Mouse (Mus musculus): ENCODE results near the gene Snta1. TPM values are rescaled to one million over a fixed set of nuclear protein-coding genes. Genes with fewer than 3 reads are reported as not detected.
A peak's percentile ranks its signal among the peaks of the same experiment; 100 is the strongest.
"Not testable (repeated sequence)": the region's sequence is repeated elsewhere in the genome, so short reads cannot be mapped to it uniquely, and the experiment has no call there.

Snta1 gene
- total RNA-seq, 4 experiments from 2014 or later, result 156 to 248 (median 181) TPM

DNA sequence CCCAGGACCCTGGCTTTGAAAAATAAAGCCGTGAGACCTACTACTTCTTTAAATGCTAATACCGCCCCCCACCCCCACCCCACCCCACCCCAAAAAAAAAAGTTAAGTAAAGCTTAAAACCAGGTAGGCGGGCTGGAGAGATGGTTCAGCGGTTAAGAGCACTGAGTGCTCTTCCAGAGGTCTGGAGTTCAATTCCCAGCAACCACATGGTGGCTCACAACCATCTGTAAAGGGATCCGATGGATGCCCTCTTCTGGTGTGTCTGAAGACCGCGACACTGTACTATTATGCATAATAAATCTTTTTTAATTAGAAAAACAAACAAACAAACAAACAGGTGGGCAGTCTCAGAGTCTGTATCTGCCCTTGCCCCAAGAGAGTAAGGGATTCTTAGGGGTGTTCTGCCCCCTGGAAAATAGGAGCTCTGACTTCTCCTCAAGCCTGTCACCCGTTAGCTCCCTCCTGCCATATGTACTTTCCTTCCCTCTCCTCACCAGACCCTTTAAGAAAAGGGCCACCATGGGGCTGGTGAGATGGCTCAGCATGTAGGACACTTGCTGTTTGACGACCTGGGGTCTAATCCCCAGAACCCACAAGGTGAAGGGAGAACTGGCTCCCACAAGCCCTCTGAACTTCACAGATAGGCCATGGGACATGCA is 34.9 kb downstream of the Snta1 start, which contains the start of gene Cdk5rap1:
TSS of gene Cdk5rap1 (minus strand) at position 169 of the 659 bp plus-strand sequence.
- DNase-seq (ENCODE audit: low spot score in 2 of 2), result no peak

DNA sequence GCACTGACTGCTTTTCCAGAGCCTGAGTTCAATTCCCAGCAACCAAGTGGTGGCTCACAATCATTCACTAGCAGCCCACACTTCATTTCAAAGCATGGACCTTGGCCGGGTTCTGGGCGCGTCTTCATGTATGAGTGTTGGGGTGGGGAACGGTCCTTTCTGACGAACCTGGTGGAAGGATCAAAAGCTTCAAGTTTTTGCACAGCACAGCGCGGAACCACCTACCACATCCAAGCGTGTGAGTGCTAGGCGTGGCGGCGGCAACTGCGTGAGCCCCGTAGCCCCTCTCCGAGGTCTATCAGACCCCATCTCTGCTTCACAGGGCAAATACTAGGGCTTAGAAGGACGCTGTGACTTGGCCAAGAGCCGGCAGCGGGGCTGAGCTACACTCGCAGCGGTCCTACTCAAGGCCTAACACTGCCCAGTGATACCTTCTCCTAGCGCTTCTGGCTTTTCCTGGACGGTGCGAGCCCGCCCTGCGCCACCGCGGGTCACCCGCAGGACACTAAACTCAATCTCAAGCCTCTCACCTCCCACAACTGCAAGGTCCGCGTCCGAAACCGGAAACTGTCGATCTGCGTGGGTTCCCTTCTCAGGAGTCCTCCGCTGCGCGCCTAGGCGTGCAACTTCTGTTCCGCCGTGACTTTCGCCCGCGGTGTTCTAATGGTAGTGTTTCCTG is 35.6 kb downstream of the Snta1 start:
- DNase-seq (ENCODE audit: low spot score in 2 of 2), result peak; percentile 80 to 84

DNA sequence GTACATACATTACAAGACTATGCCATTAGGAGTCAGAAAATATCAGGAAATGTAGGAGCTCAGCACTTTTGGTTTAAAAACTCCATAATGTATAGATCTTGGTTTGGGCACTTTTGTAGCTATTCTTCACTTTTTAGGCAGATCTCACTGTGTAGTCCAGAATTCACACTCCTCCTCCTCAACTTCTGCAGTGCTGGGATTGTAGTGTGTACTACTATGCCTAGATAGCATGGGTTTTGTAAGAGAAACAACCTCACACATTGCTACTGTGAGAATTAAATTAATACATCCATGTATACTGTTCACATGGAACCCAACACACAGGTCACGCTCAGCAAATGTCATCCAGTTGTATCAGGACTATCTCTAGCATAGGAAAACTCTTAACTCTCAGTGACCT is 40.4 kb downstream of the Snta1 start:
- DNase-seq (ENCODE audit: low spot score in 2 of 2), result no peak

- DNase-seq (ENCODE audit: low spot score in 2 of 2), result not testable (repeated sequence)
Measured at GRCm38 (mm10) chr2:154354000-154354425, 53.9 kb downstream of the Snta1 start.

DNA sequence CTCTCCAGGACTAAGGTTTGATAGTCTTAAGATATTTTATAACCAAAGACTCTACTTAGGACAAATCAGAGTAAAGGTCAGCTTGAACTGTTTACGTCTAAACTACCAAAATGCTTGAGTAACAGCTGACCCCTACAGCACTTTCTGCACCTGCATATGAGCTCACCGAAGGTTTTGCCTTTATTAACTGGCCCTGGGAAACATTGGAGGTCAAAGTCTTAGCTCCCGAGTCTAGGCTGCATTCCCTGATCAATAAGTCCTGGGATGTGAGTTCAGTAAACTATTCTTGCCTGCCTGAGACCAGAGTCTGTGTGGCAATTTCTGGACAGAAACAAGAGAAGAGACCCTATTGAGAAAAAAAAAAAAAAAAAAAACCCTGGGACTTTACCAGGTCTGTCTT is 59.7 kb downstream of the Snta1 start:
- DNase-seq (ENCODE audit: low spot score in 2 of 2), result no peak

GRCm38 (mm10) chr2:154339356-154339755 is 68.5 kb downstream of the Snta1 start:
- no peak for DNase-seq (ENCODE audit: low spot score in 2 of 2)

DNA sequence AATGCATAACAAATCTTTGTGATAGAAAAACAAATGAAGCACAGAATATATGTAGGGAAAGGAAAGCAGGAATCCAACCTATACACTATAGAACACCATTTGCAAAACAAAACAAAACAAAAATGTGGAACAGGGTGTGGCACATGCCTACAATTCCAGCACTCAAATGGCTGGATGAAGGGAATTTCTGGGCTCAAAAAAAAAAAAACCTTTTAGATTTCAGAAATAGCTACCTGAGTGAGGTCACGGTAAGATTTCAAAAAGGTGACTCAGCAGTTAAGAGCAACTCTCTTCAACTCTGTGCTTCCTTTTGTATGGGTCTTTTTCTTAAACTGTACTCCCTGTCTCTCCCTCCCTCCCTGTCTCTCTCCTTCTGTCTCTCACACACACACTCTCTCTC is 69.7 kb downstream of the Snta1 start:
- no peak for DNase-seq (ENCODE audit: low spot score in 2 of 2)

DNA sequence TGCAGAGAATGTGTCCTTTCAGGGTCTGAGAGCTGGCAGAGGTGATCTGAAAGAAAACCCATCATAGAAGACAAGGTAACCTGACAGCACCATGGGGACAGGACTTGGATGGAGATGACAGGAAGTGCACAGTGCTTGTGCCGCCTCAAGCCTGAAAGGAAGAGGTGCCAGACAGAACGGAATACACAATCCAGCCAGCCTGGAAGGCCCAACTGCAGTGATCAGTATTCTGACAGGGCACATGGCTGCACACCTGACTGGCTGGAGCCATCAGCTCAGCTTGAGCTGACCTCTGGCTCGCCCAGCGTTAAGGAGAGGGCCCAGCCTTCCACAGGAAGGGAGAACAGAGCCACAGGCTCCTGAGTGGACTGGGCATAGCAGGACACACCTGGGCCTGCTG is 72.3 kb downstream of the Snta1 start:
- no peak for DNase-seq (ENCODE audit: low spot score in 2 of 2)

GRCm38 (mm10) chr2:154326852-154327251 is 81.0 kb downstream of the Snta1 start:
- no peak for DNase-seq (ENCODE audit: low spot score in 2 of 2)

Other genes starting within 250 kb of the Snta1 start
- not detected for gene Bpifa5, start 245.5 kb downstream of the Snta1 start, total RNA-seq (2022)
- gene Bpifb1, start 217.3 kb downstream of the Snta1 start, total RNA-seq (2022), result not detected
- gene Bpifb5, start 184.4 kb downstream of the Snta1 start, total RNA-seq (2022), result not detected
- gene Bpifb9a, start 150.2 kb downstream of the Snta1 start, total RNA-seq (2022), result 1 to 10 TPM in 1 of 4 experiments, not detected in 3; 1.1 TPM
- 1 to 10 TPM in 1 of 4 experiments, not detected in 3; 1.2 TPM for gene Bpifb9b, start 100.9 kb downstream of the Snta1 start, total RNA-seq (2022)
- 10 to 100 TPM; 11.7 to 17.1 (median 12.0) TPM for gene Cdk5rap1, start 35.1 kb downstream of the Snta1 start, total RNA-seq (2022)
- 10 to 100 TPM; 12.7 to 14.8 (median 13.5) TPM for gene Cbfa2t2, start 28.4 kb upstream of the Snta1 start, total RNA-seq (2022)
- gene 1700003F12Rik, start 139.0 kb upstream of the Snta1 start, total RNA-seq (2022), result not detected
- gene Actl10, start 143.7 kb upstream of the Snta1 start, total RNA-seq (2022), result under 1 TPM in 1 of 4 experiments, not detected in 3; 0.17 TPM
- gene Necab3, start 150.8 kb upstream of the Snta1 start, total RNA-seq (2022), result under 1 TPM; 0.29 to 0.48 (median 0.36) TPM
- gene E2f1, start 161.8 kb upstream of the Snta1 start, total RNA-seq (2022), result under 1 TPM in 3 of 4 experiments, not detected in 1; 0.13 to 0.34 (median 0.27) TPM
- 10 to 100 TPM; 10.1 to 13.4 (median 12.2) TPM for gene Pxmp4, start 195.6 kb upstream of the Snta1 start, total RNA-seq (2022)
- gene Zfp341, start 205.2 kb upstream of the Snta1 start, total RNA-seq (2022), result 1 to 10 TPM; 2.4 to 3.1 (median 2.9) TPM
- not detected for gene 4930519P11Rik, start 205.3 kb upstream of the Snta1 start, total RNA-seq (2022)
- 100 to 1,000 TPM; 116 to 129 (median 124) TPM for gene Chmp4b, start 243.6 kb upstream of the Snta1 start, total RNA-seq (2022)

All from gastrocnemius, adult 8-10 months (tissue).